Mouse (Mus musculus): ENCODE results near the gene Scd1. TPM values are rescaled to one million over a fixed set of nuclear protein-coding genes. Genes with fewer than 3 reads are reported as not detected.

The Scd1 gene
- polyA plus RNA-seq (2014; fragmentation: Nextera tagmentation; extraction: Ambion mirVana), result 7.6 and 8.0 TPM in 2 replicates

DNA sequence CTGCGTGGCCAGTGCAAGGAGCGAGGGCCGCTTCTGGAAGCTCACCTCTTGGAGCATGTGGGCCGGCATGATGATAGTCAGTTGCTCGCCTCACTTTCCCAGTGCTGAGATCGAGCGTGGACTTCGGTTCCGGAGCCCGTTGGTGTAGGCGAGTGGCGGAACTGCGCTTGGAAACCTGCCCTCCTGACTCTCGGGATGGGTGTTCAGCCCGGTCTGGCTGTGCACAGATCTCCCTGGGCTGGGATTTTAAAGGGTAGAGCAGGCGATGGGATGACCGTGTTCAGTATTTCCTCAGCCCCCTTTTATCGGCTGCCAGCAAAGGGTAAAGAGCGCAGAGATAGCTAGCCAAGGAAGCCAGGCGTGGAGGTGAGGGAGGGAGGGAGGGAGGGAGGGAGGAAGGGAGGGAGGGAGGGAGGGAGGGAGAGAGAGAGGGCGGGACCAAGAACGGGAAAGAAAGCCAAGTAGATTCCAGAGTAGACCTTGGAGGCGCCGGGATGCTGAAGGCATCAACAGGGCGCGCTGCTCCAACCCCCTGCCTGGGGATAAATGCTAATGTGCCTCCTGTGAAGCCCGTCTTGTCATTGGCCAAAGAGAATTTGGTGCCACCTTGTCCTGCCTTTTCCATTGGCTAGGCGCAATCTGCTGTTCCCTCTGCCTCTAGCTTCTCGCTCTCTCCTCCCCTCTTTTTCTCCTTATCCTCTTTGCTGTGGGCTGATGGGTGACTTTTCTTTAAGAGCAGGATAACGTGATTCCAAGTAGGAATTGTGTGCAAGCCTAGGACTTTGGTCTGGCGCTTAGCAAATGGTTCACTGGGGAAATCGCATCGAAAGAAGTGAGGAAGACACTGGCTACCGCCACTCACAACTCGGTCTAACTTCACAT lies at the start of gene Scd1:
Gene Scd1, minus strand, starts transcription at position 539 of the 882 bp plus-strand sequence.
- ATAC-seq (ENCODE audit: low read depth) (peak; percentile 92), DNase-seq (ENCODE audit: low spot score) (peak; percentile 93)
- no peaks in the 10 kb centered on the region for H3K27me3 ChIP-seq (replicated peaks; ENCODE audit: control insufficient read depth, insufficient read depth, low read length)
- H3K4me2 ChIP-seq (ENCODE audit: low read depth, low read length), result peak within 1 kb of the TSS; percentile 98
- no peaks in the 10 kb centered on the region for H3K9me3 ChIP-seq (ENCODE audit: control insufficient read depth, low read length)
- peak within 1 kb of the TSS; percentile 52 for H3K4me3 ChIP-seq (ENCODE audit: low read depth, low read length)
- H3K9ac ChIP-seq (ENCODE audit: low read depth, low read length), result peak within 1 kb of the TSS; percentile 58
- H3K4me1 ChIP-seq (ENCODE audit: control insufficient read depth, insufficient read depth, low read length), result peaks cover 11% of the 10 kb centered on the region; the same call in 1 of the 2 replicates
- WGBS, result under 1% methylated on average over 31 of the region's 35 CpGs
- peak within 1 kb of the TSS; percentile 77 for H3K27ac ChIP-seq (replicated peaks; ENCODE audit: low read depth, low read length)
- peaks cover 6% of the 10 kb centered on the region for H3K36me3 ChIP-seq (ENCODE audit: control insufficient read depth, insufficient read depth, low read length)

GRCm38 (mm10) chr19:44455356-44455755 lies 47.7 kb upstream of the Scd1 start:
- ATAC-seq (ENCODE audit: low read depth) (no peak), DNase-seq (ENCODE audit: low spot score) (no peak)
- H3K4me1 ChIP-seq (ENCODE audit: control insufficient read depth, insufficient read depth, low read length), result no peaks in the 10 kb centered on the region
- no peak overlapping the region for H3K4me3 ChIP-seq (ENCODE audit: low read depth, low read length)
- 72% methylated on average over 8 of the region's 8 CpGs for WGBS
- H3K27ac ChIP-seq (replicated peaks; ENCODE audit: low read depth, low read length), result no peak overlapping the region
- H3K36me3 ChIP-seq (ENCODE audit: control insufficient read depth, insufficient read depth, low read length), result no peaks in the 10 kb centered on the region
- no peaks in the 10 kb centered on the region for H3K27me3 ChIP-seq (replicated peaks; ENCODE audit: control insufficient read depth, insufficient read depth, low read length)
- no peak overlapping the region for H3K9ac ChIP-seq (ENCODE audit: low read depth, low read length)
- H3K9me3 ChIP-seq (ENCODE audit: control insufficient read depth, low read length), result no peaks in the 10 kb centered on the region
- H3K4me2 ChIP-seq (ENCODE audit: low read depth, low read length), result no peak overlapping the region

DNA sequence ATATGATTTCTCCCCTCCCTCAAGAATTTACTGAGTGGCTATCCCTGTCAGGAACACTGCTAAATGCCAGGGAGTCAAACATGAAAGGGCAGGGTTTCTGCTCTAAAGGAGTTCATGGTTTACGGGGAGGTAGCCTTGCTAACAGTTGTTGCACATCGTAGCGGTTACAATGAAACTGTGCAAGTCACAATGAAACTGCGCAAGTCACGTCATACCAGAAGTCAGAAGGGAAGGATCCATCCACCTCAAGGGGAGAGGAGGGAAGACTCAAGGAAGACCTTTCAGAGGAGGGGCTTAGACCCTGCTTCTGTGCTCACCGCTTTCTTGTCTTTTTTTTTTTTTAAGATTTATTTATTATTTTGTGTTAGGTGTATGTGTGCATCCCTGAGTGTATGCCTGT lies 47.2 kb upstream of the Scd1 start:
- Histone ChIP-seq H3K4me3 (ENCODE audit: low read depth, low read length) (no peak overlapping the region), H3K4me2 (ENCODE audit: low read depth, low read length) (no peak overlapping the region), H3K27me3 (replicated peaks; ENCODE audit: control insufficient read depth, insufficient read depth, low read length) (no peaks in the 10 kb centered on the region), H3K4me1 (ENCODE audit: control insufficient read depth, insufficient read depth, low read length) (no peaks in the 10 kb centered on the region), H3K9ac (ENCODE audit: low read depth, low read length) (no peak overlapping the region), H3K9me3 (ENCODE audit: control insufficient read depth, low read length) (no peaks in the 10 kb centered on the region), H3K36me3 (ENCODE audit: control insufficient read depth, insufficient read depth, low read length) (no peaks in the 10 kb centered on the region), H3K27ac (replicated peaks; ENCODE audit: low read depth, low read length) (no peak overlapping the region)
- no peak for ATAC-seq (ENCODE audit: low read depth)
- no peak for DNase-seq (ENCODE audit: low spot score)
- 86% methylated on average over 6 of the region's 6 CpGs for WGBS

DNA sequence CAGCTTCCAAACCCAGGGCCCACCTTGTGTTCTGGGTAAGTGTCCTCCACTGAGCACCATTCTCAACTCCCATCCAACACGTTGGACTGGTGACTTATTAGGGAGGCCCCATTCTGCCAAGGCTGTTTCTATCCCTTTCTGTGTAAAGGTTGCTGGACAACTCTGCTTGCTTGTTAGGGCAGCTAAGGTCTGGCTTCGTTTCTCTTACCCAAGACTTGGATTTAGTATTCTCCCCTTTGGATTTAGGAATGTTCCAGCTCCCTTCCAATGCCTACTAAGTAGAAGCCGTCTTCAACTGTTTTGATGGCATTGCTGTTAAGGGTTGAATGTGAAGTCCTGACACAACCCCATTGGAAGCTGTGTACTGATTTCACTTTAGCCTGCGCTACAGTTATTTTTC lies 40.2 kb upstream of the Scd1 start:
- DNase-seq (ENCODE audit: low spot score), result no peak

DNA sequence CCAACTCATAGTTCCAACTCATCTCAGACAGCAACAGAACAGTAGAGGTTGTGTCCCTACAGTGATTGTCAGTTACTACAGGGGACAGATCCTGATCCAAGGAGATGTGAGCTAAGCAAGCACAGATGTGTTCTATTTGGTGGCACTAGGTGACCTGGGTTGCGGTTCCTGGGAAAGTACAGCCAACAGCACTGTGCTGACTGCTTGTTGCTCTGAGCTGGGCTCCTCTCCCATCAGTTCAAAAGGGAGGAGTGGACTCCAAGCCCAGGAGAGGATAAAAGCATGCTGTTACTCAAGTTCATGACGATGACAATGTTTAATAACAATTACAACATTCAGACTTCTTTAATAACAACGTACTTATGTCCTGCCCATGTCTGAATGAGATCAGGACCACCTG lies 38.1 kb upstream of the Scd1 start:
- Histone ChIP-seq H3K9ac (ENCODE audit: low read depth, low read length) (no peak overlapping the region), H3K4me1 (ENCODE audit: control insufficient read depth, insufficient read depth, low read length) (no peaks in the 10 kb centered on the region), H3K4me3 (ENCODE audit: low read depth, low read length) (no peak overlapping the region), H3K36me3 (ENCODE audit: control insufficient read depth, insufficient read depth, low read length) (no peaks in the 10 kb centered on the region), H3K9me3 (ENCODE audit: control insufficient read depth, low read length) (no peaks in the 10 kb centered on the region), H3K27ac (replicated peaks; ENCODE audit: low read depth, low read length) (no peak overlapping the region), H3K27me3 (replicated peaks; ENCODE audit: control insufficient read depth, insufficient read depth, low read length) (no peaks in the 10 kb centered on the region), H3K4me2 (ENCODE audit: low read depth, low read length) (no peak overlapping the region)
- WGBS, result 79% methylated on average over 3 of the region's 3 CpGs
- ATAC-seq (ENCODE audit: low read depth) (no peak), DNase-seq (ENCODE audit: low spot score) (no peak)

More for the DNA sequence above, 40.2 kb upstream of the Scd1 start:
- no peaks in the 10 kb centered on the region for H3K27me3 ChIP-seq (replicated peaks; ENCODE audit: control insufficient read depth, insufficient read depth, low read length)
- no peaks in the 10 kb centered on the region for H3K4me1 ChIP-seq (ENCODE audit: control insufficient read depth, insufficient read depth, low read length)
- H3K27ac ChIP-seq (replicated peaks; ENCODE audit: low read depth, low read length), result no peak overlapping the region
- no peak overlapping the region for H3K4me3 ChIP-seq (ENCODE audit: low read depth, low read length)
- H3K9ac ChIP-seq (ENCODE audit: low read depth, low read length), result no peak overlapping the region
- no peaks in the 10 kb centered on the region for H3K36me3 ChIP-seq (ENCODE audit: control insufficient read depth, insufficient read depth, low read length)
- no peak for ATAC-seq (ENCODE audit: low read depth)
- WGBS, result 83% methylated on average over 4 of the region's 4 CpGs
- H3K9me3 ChIP-seq (ENCODE audit: control insufficient read depth, low read length), result no peaks in the 10 kb centered on the region
- H3K4me2 ChIP-seq (ENCODE audit: low read depth, low read length), result no peak overlapping the region

DNA sequence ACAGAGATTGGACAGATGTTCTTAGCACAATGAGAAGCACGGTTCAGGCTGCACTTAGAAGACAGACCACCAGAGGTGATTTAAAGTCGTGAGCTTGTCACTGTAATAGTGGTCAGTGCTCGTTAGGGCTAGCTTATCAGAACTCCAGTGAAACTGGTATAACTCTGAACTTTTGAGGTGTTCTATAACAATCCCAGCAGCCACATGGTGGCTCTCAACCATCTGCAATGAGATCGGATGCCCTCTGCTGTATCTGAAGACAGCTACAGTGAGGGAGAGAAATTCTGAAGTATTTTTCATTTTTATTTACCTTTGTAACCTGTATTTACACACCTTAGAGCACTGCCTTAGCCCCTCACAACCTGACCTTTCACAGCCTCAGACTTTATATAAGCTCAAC lies 31.6 kb upstream of the Scd1 start:
- Histone ChIP-seq H3K4me3 (ENCODE audit: low read depth, low read length) (no peak overlapping the region), H3K4me1 (ENCODE audit: control insufficient read depth, insufficient read depth, low read length) (no peaks in the 10 kb centered on the region), H3K36me3 (ENCODE audit: control insufficient read depth, insufficient read depth, low read length) (no peaks in the 10 kb centered on the region), H3K27me3 (replicated peaks; ENCODE audit: control insufficient read depth, insufficient read depth, low read length) (no peaks in the 10 kb centered on the region), H3K9ac (ENCODE audit: low read depth, low read length) (no peak overlapping the region), H3K27ac (replicated peaks; ENCODE audit: low read depth, low read length) (no peak overlapping the region), H3K4me2 (ENCODE audit: low read depth, low read length) (no peak overlapping the region), H3K9me3 (ENCODE audit: control insufficient read depth, low read length) (no peaks in the 10 kb centered on the region)
- ATAC-seq (ENCODE audit: low read depth) (no peak), DNase-seq (ENCODE audit: low spot score) (no peak)
- WGBS, result 41% methylated on average over 4 of the region's 4 CpGs

DNA sequence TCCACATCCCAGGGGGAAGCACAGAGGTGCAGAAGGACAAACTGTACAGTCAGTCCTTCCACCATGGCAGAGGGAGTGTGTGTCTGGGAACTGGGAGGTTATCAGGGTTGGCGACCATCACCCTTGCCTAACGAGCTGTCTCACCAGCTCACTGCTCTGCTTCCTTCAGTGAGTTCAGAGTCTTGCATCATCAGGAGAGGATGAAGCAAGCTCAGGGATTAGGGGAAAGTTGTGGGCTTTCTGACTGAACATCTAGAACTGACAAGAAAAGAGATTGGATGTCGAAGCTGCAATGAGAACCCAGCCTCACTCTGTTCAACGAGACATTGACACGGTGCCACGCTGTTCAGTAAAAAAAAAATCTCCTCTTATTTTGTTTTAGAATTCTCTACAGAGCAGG lies 30.3 kb upstream of the Scd1 start:
- no peak overlapping the region for H3K9ac ChIP-seq (ENCODE audit: low read depth, low read length)
- 79% methylated on average over 6 of the region's 6 CpGs for WGBS
- H3K9me3 ChIP-seq (ENCODE audit: control insufficient read depth, low read length), result no peaks in the 10 kb centered on the region
- no peaks in the 10 kb centered on the region for H3K36me3 ChIP-seq (ENCODE audit: control insufficient read depth, insufficient read depth, low read length)
- no peak overlapping the region for H3K4me3 ChIP-seq (ENCODE audit: low read depth, low read length)
- no peaks in the 10 kb centered on the region for H3K27me3 ChIP-seq (replicated peaks; ENCODE audit: control insufficient read depth, insufficient read depth, low read length)
- H3K27ac ChIP-seq (replicated peaks; ENCODE audit: low read depth, low read length), result no peak overlapping the region
- DNase-seq (ENCODE audit: low spot score) (no peak), ATAC-seq (ENCODE audit: low read depth) (no peak)
- no peak overlapping the region for H3K4me2 ChIP-seq (ENCODE audit: low read depth, low read length)
- no peaks in the 10 kb centered on the region for H3K4me1 ChIP-seq (ENCODE audit: control insufficient read depth, insufficient read depth, low read length)

DNA sequence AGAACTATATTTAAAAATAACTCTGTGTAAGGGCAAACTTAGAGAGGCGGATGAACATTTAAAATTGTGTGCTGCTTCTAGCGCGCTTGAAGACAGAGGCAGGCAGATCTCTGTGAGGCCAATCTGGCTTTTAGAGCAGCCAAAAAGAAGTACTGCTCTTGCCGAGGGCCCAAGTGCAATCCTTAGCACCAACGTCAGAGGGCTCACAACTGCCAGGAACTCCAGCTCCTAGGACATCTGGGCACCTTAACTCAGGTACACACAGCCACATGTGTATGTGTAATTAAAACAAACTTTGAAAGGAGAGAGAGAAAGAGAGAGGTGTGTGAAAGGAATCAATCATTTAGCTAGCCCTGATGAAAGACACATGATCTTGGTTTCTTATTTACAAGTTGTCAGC lies 24.4 kb upstream of the Scd1 start:
- no peak for ATAC-seq (ENCODE audit: low read depth)
- H3K27ac ChIP-seq (replicated peaks; ENCODE audit: low read depth, low read length), result no peak overlapping the region
- no peaks in the 10 kb centered on the region for H3K36me3 ChIP-seq (ENCODE audit: control insufficient read depth, insufficient read depth, low read length)
- no peak overlapping the region for H3K4me3 ChIP-seq (ENCODE audit: low read depth, low read length)
- DNase-seq (ENCODE audit: low spot score), result no peak
- WGBS, result 80% methylated on average over 5 of the region's 5 CpGs
- H3K4me1 ChIP-seq (ENCODE audit: control insufficient read depth, insufficient read depth, low read length), result no peaks in the 10 kb centered on the region
- H3K9ac ChIP-seq (ENCODE audit: low read depth, low read length), result no peak overlapping the region
- no peak overlapping the region for H3K4me2 ChIP-seq (ENCODE audit: low read depth, low read length)
- no peaks in the 10 kb centered on the region for H3K9me3 ChIP-seq (ENCODE audit: control insufficient read depth, low read length)
- H3K27me3 ChIP-seq (replicated peaks; ENCODE audit: control insufficient read depth, insufficient read depth, low read length), result no peaks in the 10 kb centered on the region

DNA sequence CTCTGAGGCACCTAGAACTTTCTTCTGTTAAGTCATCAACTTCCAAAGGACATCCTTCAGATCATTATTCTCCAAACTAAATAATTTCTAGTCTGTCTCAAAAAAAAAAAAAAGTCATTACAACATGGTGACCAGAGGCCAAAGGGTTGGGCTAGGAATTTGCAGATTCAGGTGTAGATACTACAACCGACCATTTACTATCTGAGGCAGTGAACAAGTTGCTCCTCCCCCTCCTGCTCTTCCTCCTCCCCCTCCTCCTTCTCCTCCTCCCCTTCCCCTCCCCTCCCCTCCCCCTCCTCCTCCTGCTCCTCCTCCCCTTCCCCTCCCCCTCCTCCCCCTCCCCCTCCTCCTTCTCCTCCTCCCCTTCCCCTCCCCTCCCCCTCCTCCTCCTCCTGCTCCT lies 20.0 kb upstream of the Scd1 start:
- H3K27me3 ChIP-seq (replicated peaks; ENCODE audit: control insufficient read depth, insufficient read depth, low read length), result no peaks in the 10 kb centered on the region
- no peaks in the 10 kb centered on the region for H3K4me1 ChIP-seq (ENCODE audit: control insufficient read depth, insufficient read depth, low read length)
- no peaks in the 10 kb centered on the region for H3K36me3 ChIP-seq (ENCODE audit: control insufficient read depth, insufficient read depth, low read length)
- DNase-seq (ENCODE audit: low spot score), result no peak
- H3K27ac ChIP-seq (replicated peaks; ENCODE audit: low read depth, low read length), result no peak overlapping the region
- no peak overlapping the region for H3K4me2 ChIP-seq (ENCODE audit: low read depth, low read length)
- no peaks in the 10 kb centered on the region for H3K9me3 ChIP-seq (ENCODE audit: control insufficient read depth, low read length)
- no peak overlapping the region for H3K9ac ChIP-seq (ENCODE audit: low read depth, low read length)
- ATAC-seq (ENCODE audit: low read depth), result no peak
- H3K4me3 ChIP-seq (ENCODE audit: low read depth, low read length), result no peak overlapping the region
- 71% methylated on average over 1 of the region's 1 CpGs for WGBS
